Mouse (Mus musculus): Measurements from ENCODE around the gene Efcc1.
A peak's percentile ranks its signal among the peaks of the same experiment; 100 is the strongest.
"Not testable (repeated sequence)": the region's sequence is repeated elsewhere in the genome, so short reads cannot be mapped to it uniquely, and the experiment has no call there.

Gene Efcc1

GRCm38 (mm10) chr6:87744632-87745031, 14.0 kb downstream of the Efcc1 start:
- no peak for DNase-seq (ENCODE audit: low read depth)

- DNase-seq (ENCODE audit: low read depth): no peak
Observed at GRCm38 (mm10) chr6:87745301-87745700, 14.6 kb downstream of the Efcc1 start.

DNA sequence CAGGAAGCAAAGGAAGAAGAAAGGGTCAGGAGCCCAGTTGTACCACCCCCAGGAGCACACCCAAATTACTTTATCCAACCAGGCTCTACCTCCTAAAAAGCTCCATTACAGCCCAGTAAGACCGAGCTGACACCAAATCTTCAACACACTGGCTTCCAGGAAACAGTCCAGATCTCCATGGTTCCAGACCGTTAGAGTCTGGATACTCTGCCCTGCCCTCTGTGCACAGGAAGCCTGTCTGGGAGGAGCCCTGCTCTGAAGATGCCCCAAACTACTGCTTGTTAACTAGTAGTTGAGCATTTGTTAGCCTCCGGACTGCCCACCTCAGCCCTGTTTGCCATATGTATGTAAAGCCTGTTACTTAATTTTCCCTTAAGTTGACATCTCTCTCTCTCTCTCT, 15.4 kb downstream of the Efcc1 start:
- no peak for DNase-seq (ENCODE audit: low read depth)

DNA sequence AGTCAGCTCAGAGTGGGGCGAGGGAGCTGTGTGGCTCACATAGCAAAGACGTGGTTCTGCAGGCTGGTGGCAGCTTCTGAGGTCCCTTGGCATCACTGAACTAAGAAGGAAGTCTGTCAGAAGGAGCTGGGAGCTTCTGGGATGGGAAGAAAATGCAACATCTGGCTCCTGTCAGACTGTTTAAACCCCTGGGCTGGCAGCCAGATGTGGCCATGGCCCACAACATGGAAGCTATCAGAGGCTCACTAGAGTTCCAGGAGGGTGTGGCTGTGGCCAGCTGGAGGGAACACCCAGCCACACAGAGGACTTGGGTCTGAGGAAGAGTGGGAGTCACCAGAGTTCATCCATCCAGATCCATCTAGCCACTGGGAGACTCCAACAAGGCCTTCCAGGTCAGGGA, 16.2 kb downstream of the Efcc1 start:
- no peak for DNase-seq (ENCODE audit: low read depth)

DNA sequence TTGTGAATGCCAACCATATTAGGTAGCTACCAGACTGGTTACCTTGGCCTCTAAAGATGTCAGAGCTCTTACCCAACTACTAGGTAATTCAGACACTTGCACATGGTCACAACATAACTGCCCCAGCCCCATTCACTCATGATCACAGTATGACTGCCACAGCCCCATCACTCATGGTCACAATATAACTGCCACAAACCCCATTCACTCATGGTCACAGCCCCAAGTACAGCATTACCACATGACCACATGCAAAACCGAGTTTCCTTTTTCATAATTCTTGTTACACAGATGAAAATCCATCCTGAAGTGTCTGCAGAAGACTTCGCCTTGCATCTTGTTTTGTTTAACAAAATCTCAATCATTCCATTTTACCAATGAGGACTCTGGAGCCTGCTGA, 17.4 kb downstream of the Efcc1 start:
- DNase-seq (ENCODE audit: low read depth): no peak

DNA sequence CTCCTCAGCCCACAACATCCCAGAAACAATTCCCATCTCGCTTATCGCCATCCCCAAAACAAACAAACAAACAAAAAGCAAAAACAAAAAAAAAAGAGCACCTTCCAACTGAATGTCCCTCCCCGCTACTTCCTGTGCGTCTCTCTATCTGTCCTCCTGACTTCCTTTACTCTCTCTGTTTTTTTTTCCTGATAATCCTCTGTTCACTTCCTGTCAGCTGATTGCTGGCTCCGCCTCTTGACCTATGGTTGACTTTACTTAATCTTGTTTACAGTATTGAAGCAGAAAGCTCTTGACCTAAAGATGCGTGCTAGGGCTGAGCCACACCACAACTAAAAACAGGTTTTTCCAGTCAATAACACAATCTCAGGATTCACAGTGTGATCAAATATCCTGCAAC, 17.9 kb downstream of the Efcc1 start:
- no peak for DNase-seq (ENCODE audit: low read depth)

DNA sequence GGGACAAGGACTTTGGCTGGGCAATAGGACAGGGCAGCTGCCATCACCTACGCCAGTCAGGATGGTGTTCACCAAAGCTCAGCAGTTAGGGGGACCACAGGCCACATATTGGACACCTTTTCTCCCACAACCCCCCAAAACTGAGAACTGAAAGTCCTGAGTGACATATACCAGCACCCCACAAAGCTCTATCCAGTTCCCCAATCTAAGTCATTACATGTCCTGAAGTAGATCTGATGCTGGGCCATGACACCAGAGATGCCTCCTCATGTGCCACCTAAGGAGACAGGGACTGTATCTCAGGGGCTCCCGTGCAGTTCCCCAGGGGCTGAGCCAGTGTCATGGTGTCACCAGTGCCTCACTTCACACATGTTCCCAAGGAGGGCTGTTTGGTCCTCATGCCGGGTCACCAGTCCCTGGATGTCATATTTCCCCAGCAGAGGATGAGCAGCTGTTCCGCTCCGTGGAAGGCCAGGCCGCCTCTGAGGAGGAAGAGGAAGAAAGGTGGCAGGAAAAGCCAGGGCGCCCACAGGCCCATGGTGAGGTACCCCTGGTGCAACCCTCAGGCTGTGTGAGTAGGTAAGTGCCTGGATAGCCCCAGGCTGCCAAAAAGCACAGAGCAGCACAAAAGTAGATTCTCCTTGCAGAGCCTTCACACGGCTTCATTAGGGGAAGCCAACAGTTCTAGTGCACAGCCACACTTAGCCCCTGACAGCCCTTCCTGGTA, 19.7 kb downstream of the Efcc1 start:
- DNase-seq (ENCODE audit: low read depth): no peak

DNA sequence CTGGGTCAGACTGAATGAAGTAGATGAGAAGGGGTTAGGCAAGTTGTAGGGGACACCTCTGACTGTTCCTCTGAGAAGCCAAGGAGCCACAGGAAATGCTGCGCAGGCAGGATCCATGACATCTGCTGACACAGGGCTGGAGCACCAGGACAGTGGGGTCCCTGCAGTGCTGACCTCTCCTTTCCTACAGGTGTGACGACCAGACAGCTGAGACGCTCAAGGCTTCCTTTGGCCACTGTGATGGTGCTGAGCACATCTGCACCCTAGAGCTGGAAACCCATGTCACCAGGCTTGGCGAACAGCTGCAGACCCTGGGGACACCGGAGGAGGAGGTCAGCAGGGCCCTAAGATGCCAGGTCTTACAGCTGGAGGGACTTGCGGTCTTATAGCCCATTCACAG, 20.9 kb downstream of the Efcc1 start:
- DNase-seq (ENCODE audit: low read depth): no peak

DNA sequence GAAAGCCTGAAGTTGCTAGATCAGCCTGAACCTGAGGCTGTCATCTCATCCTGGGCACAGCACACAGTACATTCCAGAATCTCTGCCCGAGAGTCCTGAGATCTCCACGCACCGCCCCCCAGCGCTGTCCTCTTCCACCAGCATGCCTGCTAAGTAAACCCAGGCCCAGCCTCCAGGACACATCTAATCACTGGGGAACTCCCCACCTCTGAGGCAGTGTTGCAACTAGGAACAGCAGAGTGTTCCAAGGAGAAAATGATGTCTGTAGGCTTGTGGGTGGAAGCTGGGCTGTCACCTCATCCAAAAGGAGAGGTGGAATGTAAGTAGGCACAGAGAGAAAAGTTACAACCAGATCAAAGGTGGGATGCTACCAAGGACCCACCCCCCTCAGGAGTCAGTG, 24.5 kb downstream of the Efcc1 start:
- DNase-seq (ENCODE audit: low read depth): no peak

DNA sequence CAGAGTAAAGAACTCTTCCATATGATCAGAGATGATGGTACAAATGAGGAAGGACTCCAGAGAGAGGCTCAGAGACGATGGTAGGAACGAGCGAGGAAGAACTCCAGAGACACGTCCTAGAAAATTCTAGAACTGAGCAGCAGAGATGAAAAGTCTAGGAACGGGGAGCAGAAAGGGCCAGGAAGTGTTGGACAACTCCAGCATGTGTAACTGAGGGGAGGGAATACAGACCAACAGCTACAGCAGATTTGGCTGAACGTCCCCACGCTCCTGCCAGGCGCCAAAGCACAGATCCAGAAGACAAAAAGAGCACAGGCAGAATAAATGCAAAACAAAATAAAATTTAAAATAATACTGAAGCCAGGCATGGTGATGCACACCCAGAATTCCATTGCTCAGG, 26.2 kb downstream of the Efcc1 start:
- DNase-seq (ENCODE audit: low read depth): no peak

DNA sequence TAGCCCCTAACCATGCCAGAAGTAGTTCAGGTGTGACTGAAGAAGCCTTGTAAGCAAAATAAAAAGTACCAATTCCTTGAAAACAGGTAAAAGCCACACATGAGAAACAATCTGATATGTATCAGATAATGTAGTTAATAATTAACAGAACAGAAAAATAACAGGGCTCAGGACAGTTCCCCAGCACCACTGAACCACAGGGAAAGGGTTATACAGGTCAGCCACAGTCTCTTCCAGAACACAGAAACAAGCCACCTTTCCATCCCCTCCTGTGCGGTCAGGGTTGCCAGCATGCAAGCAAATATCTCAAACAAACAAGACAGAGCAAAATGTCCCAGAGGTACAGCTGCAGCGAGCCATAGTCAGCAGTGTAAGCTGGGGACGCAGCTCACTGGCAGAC, 28.7 kb downstream of the Efcc1 start:
- no peak for DNase-seq (ENCODE audit: low read depth)

DNA sequence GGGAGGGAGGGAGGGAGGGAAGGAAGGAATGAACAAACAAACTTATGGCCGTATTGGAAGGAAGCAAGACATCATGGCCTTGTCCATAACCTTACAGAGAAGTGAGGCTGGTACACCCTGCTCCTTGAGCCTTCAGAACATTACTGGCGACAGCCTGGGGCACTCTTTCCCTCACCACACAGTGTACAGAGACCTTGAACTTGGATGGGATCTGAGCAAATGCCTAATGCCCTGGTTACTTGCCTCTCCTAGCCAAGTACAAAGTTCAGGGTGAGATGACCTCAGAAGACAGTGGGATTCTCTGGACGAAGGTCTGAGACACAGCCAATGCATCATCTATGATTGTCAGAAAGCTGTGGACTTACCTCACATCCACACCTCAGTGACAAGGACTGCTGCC, 29.2 kb downstream of the Efcc1 start:
- no peak for DNase-seq (ENCODE audit: low read depth)

DNA sequence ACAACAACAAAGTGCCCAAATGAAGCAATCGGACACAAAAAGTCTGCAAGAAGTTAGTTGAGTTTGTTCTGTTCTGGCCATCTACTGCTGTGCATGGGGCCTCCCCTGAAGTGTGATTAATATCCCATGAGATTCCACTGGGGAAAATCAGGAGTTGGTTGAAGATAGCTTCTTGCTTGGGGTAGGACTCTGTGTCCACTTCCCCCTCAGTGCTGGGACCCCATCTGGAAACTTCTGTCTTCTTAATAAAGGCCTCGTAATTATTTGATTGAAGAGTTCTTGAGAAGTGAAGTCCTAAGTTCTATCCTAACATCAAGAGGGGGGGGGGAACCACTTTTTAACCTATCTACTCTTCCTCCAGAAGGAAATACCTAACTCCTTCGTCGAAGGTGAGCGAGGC, 31.5 kb downstream of the Efcc1 start:
- DNase-seq (ENCODE audit: low read depth): no peak

DNA sequence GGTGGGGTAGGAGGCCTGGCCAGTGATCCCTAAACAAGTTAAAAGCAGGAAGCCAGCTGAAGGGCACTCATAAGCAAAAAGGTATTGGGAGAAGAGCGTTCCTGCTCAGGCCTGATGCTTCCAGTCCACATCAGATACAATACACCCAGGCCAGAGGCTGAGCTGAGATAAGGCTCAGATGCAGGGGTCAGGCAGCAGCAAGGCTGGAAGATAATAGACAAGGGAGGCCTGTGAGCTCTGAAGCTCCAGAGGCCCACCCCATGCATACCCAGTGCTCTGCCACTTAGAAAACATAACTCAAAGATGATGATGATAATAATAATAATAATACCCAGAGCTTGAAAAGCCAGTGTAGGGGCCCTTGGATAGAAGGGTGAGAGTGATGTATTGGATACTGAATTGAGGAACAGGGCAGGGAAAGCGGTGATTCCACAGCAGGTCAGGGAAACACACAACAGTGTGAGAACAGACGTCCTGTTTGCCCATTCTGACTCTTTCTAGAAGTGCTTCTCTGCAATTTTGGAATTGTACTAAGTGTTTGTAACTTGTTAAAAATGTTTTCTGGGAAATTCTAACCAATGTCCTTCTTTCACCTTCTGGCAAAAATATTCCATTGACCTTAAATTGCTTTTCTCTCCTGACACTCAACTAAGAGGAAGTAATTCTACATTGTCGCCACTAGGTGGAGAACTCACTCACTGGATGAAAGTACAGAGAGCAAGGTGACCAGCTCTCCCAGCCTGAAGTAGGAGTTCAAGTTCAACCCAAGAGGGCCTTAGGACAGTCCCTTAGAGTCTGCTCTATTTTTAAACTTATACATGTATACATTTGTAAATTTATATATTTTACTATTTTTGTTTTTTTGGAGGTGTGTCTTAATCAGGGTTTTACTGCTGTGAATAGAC, 33.0 kb downstream of the Efcc1 start:
- DNase-seq (ENCODE audit: low read depth): peak; percentile 67

GRCm38 (mm10) chr6:87764296-87764695, 33.6 kb downstream of the Efcc1 start:
- DNase-seq (ENCODE audit: low read depth): not testable (repeated sequence)

DNA sequence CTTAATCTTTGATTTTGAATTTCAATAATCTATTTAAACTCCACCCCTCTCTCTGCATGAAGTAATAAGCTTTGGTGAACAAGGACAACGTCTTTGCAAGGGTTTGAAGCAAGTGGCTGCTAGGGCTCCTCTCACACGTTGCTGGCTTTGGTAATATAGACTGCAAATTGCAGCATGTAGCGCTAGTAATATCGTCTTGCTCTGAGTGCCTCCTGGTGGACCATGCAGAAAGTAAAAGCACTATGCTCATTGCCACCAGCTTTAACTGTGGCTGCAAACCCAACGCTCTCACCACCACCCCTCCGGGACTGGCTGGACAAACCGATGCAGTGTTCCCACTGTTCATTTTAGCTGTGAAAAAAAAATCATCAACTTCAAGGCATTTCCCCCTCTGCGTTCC, 40.0 kb downstream of the Efcc1 start:
- DNase-seq (ENCODE audit: low read depth): peak; percentile 28

DNA sequence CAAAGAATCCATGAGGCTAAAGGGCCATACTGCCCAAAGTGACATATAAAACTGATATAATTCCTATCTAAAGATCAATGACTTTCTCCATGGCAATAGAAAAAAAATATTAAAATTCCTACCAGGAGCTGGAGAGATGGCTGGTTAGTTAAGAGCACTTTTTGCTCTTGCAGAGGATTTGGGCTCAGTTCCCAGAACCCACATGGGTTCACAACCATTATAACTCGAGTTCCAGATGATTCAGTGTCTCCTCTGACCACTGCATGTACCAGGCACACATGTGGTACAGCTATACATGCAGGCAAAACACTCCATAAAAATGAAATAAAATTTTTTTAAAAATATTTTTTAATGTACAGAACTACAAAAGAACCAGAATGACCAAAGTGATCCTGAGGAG, 43.8 kb downstream of the Efcc1 start:
- no peak for DNase-seq (ENCODE audit: low read depth)

DNA sequence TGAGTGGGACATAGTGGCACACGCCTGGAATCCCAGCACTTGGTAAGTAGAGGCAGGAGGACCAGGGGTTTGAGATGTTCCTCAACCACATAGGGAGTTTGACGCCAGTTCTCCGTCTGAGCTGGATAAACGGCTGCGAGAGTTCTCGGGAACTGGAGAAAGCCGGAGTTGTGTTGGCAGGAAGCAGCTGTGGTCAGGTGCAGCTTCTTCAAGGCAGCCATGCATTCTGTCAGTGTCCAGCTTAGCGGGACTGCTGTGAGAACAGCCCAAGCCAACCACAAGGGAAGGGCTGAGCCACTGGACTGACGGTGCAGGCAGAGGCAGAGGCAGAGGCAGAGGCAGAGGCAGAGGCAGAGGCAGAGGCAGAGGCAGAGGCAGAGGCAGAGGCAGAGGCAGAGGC, 44.2 kb downstream of the Efcc1 start:
- DNase-seq (ENCODE audit: low read depth): no peak

- no peak for DNase-seq (ENCODE audit: low read depth)
Observed at GRCm38 (mm10) chr6:87775588-87776245, 45.0 kb downstream of the Efcc1 start.

- DNase-seq (ENCODE audit: low read depth): no peak
Observed at GRCm38 (mm10) chr6:87776663-87777062, 46.0 kb downstream of the Efcc1 start.

GRCm38 (mm10) chr6:87777842-87778241, 47.2 kb downstream of the Efcc1 start, which contains the start of gene Gp9:
Gene Gp9, plus strand, starts transcription at chr6:87778072.
- DNase-seq (ENCODE audit: low read depth): no peak

DNA sequence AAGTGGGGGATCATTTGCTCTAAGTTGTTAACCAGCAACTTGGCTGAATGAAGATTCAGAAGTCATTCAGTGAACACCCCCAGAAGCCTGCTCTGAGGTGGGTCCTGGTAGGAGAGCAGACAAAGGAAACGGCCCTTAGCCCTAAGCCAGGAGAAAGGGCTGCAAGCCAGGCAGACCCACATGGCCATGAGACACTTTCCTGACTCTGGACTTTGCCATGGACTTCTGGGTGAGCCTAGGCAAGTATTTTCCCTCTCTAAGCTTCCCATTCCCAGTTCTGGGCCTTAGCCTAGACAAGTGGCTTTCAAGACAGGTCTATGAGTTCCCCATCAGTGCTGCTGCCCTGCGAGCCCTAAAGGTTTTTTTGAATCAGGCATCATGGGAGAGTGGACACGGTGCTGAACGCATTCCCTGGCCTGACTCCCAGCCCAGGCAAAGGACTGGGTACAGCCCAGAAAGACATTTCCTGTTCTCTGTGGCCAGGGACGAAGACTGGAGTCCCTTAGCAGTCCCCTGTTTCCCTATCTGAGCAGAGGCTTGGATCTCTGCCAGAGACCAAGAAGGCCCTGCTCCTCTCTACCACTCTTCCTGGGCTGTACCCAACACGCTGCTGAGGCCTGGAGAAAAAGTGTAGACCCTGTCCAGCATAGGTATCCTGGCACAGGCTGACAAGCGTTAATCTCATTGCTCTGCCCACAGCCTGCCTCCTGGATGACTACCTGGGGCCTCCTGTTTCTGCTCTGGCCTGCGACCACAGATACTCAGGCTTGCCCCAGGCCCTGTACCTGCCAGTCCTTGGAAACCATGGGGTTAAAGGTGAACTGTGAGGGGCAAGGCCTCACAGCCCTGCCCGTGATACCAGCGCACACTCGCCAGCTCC, 47.9 kb downstream of the Efcc1 start:
- DNase-seq (ENCODE audit: low read depth): no peak
